Mouse (Mus musculus): ENCODE data around the gene Rtca.

Gene Rtca

GRCm38 (mm10) chr3:116474602-116475001 is 33.4 kb downstream of the Rtca start:
- no peak for DNase-seq

GRCm38 (mm10) chr3:116465709-116466108 is 42.3 kb downstream of the Rtca start:
- DNase-seq: no peak

- no peak for DNase-seq
Measured at GRCm38 (mm10) chr3:116464318-116464717, 43.7 kb downstream of the Rtca start.

GRCm38 (mm10) chr3:116461053-116461452 is 47.0 kb downstream of the Rtca start:
- no peak for DNase-seq

- no peak for DNase-seq
Measured at GRCm38 (mm10) chr3:116454529-116454928, 53.5 kb downstream of the Rtca start.

- no peak for DNase-seq
Measured at GRCm38 (mm10) chr3:116450741-116451140, 57.3 kb downstream of the Rtca start.

- no peak for DNase-seq
Measured at GRCm38 (mm10) chr3:116444327-116444726, 63.7 kb downstream of the Rtca start.

- DNase-seq: no peak
Measured at GRCm38 (mm10) chr3:116442788-116443187, 65.2 kb downstream of the Rtca start.

- no peak for DNase-seq
Measured at GRCm38 (mm10) chr3:116441518-116442205, 66.3 kb downstream of the Rtca start.

GRCm38 (mm10) chr3:116440066-116440997 is 67.7 kb downstream of the Rtca start:
- no peak for DNase-seq

Measured in kidney, adult 8-10 months (tissue).